Mouse (Mus musculus): ENCODE results near the gene Sec24d.
A peak's percentile ranks its signal among the peaks of the same experiment; 100 is the strongest.

Sec24d gene

DNA sequence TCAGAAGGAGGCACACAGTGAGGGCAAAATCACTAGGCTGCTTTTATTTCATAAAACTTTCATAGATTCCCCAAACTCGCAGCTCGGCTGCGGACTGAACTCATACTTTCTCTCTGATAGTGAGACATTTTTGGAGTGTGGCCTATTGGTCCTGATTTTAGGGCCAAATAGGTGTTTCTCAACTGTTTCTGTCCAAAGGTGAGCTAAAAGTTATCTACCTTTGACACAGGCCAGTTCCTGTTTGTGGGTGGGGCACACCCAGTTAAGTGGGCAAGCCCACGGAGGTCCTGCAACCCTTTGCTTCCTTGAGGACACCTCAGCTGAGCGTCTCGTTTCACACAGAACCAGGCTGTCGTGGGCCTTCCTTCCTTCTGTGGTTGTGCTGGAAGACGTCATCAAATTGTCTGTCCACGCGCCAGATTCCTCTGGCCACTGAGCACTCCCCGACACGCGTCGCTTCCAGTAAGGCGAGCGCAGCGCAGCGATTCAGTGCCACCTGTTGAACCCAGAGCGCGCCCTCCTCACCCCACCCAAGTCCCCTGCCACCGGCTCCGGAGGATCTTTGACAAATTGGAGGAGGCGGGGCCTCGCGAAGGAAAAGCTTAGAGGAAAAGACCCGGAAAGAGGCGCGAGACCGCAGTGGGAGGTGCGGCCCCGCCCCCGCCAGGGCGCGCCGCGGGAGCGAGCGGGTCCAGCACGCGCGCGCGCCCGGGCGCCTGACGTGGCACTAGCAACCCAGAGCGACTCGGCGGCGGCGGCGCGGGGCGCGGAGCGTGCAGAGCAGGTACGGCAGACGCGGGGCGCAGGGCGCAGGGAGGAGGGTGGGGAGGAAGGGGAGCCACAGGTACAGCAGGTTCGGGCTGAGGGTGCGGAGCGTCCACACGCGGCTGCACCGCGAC lies at the start of gene Sec24d:
Gene Sec24d, plus strand, starts transcription at position 703 of the 899 bp plus-strand sequence.
- DNase-seq (ENCODE audit: low spot score in 2 of 2) = peak; percentile 45 to 47

GRCm38 (mm10) chr3:123218646-123219045 lies 48.6 kb upstream of the Sec24d start:
- no peak for DNase-seq (ENCODE audit: low spot score in 2 of 2)

GRCm38 (mm10) chr3:123227276-123227675 lies 40.0 kb upstream of the Sec24d start:
- no peak for DNase-seq (ENCODE audit: low spot score in 2 of 2)

DNA sequence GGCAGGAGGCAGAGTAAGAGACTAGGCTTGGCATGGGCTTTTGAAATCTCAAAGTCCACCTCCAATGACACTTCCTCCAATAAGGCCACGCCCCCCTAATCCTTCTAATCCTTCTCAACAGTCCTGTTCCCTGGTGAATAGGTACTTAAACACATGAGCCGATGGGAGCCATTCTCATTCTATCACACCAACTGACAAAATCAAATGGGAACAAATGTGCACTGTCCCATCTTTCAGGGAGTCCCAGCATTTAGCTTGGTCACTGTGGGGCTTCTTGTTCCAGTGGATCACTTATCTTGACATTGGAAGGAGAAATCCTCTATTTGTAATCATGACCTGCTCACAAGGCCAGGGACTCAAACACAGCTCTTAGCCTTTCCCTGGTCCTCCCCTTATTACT lies 35.6 kb upstream of the Sec24d start:
- no peak for DNase-seq (ENCODE audit: low spot score in 2 of 2)

GRCm38 (mm10) chr3:123234191-123234836 lies 32.9 kb upstream of the Sec24d start:
- no peak for DNase-seq (ENCODE audit: low spot score in 2 of 2)

DNA sequence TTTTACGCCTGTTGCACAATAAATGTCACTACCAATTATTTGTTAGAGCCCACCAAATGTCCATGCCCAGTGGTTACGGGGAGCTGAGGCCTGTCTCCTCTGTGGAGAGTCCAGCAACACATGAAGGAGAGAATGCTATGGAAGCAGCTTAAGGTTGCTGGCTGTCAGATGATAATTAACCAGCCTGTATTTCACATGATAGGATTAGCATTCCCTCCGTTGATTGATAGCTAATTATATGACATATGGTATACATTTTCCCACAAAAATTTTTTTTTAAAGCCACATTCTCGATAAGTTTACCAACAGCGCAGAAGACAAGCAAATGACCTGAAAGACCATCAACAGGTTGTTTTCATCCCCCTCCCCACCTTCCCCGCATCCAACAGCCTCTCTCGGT lies 31.8 kb upstream of the Sec24d start:
- no peak for DNase-seq (ENCODE audit: low spot score in 2 of 2)

GRCm38 (mm10) chr3:123235921-123236320 lies 31.3 kb upstream of the Sec24d start, which contains the start of gene Synpo2:
Gene Synpo2, minus strand, starts transcription at chr3:123236149.
- peak in 1 of 2 experiments; percentile 13 for DNase-seq (ENCODE audit: low spot score in 2 of 2)

- DNase-seq (ENCODE audit: low spot score in 2 of 2) = no peak
Observed at GRCm38 (mm10) chr3:123237039-123237438, 30.2 kb upstream of the Sec24d start.

GRCm38 (mm10) chr3:123237446-123237845 lies 29.8 kb upstream of the Sec24d start:
- no peak for DNase-seq (ENCODE audit: low spot score in 2 of 2)

DNA sequence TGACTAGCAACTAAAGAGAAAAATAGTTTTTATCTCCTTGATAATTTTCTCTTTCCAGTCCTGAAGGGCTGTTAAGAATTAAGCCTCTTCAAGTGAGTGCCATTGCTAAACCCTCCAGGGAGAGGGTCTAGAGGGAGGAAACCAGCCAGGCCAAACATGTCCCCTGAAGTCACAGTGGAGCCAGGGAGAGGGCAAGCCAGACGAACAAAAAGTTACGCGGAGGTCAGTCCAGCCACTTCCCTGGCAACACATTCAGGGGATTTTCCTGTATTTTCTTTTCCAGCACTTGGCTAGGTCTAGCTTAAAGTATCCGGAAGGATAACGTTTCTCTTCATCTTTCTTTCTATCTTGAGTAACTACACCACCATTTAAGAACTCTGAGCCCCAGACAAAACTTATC lies 22.9 kb upstream of the Sec24d start:
- no peak for DNase-seq (ENCODE audit: low spot score in 2 of 2)

DNA sequence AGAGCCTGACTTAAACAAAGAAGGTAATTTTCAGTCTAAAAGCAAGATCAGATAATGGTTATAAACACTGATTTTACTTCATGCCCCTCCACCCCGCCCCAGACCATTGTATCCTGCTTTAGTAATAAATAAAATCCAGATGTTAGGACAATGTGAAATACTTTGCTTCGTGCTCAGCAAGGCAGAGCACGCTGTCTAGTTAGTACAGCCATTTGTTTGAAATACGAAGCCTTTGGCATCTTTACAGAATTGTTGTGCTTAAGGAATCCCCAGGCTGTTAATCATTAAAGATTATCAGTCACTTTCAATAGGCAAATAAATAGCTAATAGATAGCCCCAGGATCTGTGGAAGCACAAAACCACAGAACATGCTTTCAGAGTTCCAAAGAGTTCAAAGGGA lies 21.6 kb upstream of the Sec24d start:
- no peak for DNase-seq (ENCODE audit: low spot score in 2 of 2)

DNA sequence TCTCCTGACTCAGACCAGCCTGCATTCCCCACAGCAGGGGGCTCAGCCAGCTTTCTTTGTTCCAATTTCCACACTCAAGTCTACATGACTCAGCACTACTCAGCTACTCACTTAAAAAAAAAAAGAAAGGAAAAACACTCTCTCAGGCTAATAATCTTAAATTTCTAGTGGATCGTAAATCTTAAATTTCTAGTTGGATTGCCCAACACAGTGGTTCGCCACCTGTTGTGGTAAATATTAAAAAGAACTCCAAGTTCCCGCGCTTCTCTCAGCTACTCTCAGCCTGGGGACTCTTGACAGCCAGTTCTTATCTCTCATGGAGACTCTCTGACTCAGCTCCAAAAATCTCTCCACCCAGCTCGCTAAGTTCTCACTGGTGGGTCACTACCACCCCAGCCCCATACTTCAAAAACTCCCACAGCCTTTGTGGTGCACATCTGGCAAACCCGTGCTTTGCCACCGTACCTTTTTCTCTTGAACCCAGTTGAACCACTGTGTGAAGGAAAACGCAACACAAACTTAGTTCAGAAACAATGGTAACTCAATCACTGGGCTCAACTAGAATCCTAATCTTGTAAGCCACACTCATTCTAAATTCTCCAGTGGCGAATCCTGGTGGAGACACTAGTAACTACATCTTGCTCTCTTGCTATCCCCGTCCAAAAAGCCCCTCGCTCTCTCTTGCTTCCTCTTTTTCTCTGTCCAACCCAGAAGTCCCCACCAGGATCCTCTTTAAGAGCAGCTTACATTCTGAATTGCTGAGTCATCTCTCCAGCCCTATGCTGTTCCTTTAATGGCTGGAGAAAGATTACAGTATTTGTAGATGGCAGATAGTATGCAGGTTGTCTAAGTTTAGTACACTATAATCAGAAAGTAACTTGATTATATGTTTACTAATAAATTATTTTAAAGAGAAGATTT lies 10.8 kb upstream of the Sec24d start:
- DNase-seq (ENCODE audit: low spot score in 2 of 2) = no peak

GRCm38 (mm10) chr3:123258709-123259108 lies 8.5 kb upstream of the Sec24d start:
- DNase-seq (ENCODE audit: low spot score in 2 of 2) = no peak

GRCm38 (mm10) chr3:123264706-123265105 lies 2.5 kb upstream of the Sec24d start:
- no peak for DNase-seq (ENCODE audit: low spot score in 2 of 2)

DNA sequence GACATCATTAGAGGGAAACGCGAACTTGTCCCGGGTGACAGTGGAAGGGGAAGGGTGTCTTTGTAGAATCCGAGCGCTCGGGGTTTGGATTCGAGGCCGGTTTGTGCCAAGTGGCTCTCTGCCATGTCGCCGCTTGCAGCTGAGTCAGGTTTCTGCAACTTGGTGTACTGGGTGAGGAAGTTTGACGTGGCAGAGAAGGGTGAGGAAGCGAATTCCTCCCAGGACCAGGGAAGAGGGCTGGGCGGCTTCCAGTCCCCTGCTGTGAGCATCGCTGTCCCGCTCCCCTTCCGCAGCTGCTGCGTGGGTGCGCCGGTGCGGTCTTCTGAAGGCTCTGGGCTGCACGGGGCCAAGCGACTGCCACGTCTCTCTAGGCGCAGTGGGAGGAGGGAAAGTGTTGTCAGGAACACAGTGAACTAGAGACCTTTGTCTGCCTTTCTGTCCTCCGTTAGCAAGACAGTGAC lies 516 bp downstream of the Sec24d start:
- DNase-seq (ENCODE audit: low spot score in 2 of 2) = peak in 1 of 2 experiments; percentile 8

- DNase-seq (ENCODE audit: low spot score in 2 of 2) = no peak
Observed at GRCm38 (mm10) chr3:123282866-123283615, 15.8 kb downstream of the Sec24d start.

GRCm38 (mm10) chr3:123284284-123284683 lies 17.0 kb downstream of the Sec24d start:
- no peak for DNase-seq (ENCODE audit: low spot score in 2 of 2)

DNA sequence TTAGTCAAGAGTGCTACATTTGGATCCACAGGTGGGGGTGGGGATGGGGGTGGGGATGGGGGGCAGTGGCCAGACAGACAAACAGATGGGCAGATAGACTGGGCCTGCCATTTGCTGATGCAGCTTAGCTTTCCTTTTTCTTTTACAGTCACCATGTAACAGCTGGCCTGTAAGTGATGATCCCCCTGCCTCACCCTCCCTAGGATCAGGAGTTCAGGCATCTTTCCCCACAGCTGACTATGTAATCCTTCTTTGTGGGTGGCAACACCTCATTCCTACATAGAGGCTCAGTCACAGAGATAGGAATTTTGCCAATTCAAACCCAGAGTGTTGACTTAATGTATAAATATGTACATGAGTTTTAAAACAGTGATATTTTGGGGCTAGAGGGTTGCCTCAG lies 18.4 kb downstream of the Sec24d start:
- no peak for DNase-seq (ENCODE audit: low spot score in 2 of 2)

- DNase-seq (ENCODE audit: low spot score in 2 of 2) = no peak
Observed at GRCm38 (mm10) chr3:123288856-123289570, 21.8 kb downstream of the Sec24d start.

DNA sequence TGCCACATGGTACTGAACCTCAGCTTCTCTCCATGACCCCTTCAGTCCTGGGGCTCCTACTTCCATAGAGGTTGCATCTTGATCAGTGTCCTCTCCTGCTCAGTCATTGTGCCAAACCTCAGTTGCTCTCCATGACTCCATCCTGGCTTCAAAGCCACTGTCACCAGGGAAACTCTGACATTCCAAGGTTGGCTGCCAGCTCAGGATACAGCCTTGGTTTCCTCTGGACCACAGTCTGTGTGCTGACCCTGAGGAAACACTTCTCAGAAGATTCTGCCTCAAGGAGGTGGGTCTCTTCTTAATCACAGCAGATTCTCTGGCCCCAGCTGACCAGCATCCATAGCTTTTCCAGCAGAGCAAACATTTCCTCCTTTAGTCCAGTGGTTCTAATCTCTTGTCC lies 24.4 kb downstream of the Sec24d start:
- no peak for DNase-seq (ENCODE audit: low spot score in 2 of 2)

All from spleen, postnatal 14 days (tissue).